Mouse (Mus musculus) megakaryocyte, embryonic 14.5 days (primary cell): ENCODE results near the gene Tln1. TPM values are rescaled to one million over a fixed set of nuclear protein-coding genes. Genes with fewer than 3 reads are reported as not detected.
A peak's percentile ranks its signal among the peaks of the same experiment; 100 is the strongest.
"Not testable (repeated sequence)": the region's sequence is repeated elsewhere in the genome, so short reads cannot be mapped to it uniquely, and the experiment has no call there.

Experiments
- H3K27me3 ChIP-seq: replicated peaks from 2 replicates; pipeline ENCODE3; 2012; ENCODE audit warnings: inconsistent platforms
- H3K36me3 ChIP-seq: replicated peaks from 2 replicates; pipeline ENCODE3; 2012; ENCODE audit warnings: low read length, inconsistent platforms, mixed read lengths
- H3K4me1 ChIP-seq: 2 replicates; pipeline ENCODE4 v1.6.1; 2012; ENCODE audit warnings: inconsistent platforms
- H3K4me3 ChIP-seq: replicated peaks from 2 replicates; pipeline ENCODE3; 2012; ENCODE audit warnings: moderate library complexity, mild to moderate bottlenecking, inconsistent platforms
- H3K9me3 ChIP-seq: 2 replicates; pipeline ENCODE4 v1.6.1; 2012; ENCODE audit warnings: inconsistent platforms
- FLI1 ChIP-seq: IDR thresholded peaks from 2 replicates; pipeline ENCODE4 v1.6.1; 2012; ENCODE audit warnings: low read length, inconsistent platforms, mixed read lengths
- GATA1 ChIP-seq: IDR thresholded peaks from 3 replicates; pipeline ENCODE4 v1.6.1; 2012; ENCODE audit warnings: mixed read lengths, low read length, inconsistent platforms, borderline replicate concordance
- polyA plus RNA-seq: library from polyadenylated mRNA; stranded (reverse); fragments of >175 nt; gene quantifications from 2 replicates; pipeline ENCODE4 v1.2.3, GENCODE M21; 2012; ENCODE audit warnings: low replicate concordance; ENCODE audit not compliant: insufficient read depth

Gene Tln1
- polyA plus RNA-seq, 1 experiment = 823 TPM

DNA sequence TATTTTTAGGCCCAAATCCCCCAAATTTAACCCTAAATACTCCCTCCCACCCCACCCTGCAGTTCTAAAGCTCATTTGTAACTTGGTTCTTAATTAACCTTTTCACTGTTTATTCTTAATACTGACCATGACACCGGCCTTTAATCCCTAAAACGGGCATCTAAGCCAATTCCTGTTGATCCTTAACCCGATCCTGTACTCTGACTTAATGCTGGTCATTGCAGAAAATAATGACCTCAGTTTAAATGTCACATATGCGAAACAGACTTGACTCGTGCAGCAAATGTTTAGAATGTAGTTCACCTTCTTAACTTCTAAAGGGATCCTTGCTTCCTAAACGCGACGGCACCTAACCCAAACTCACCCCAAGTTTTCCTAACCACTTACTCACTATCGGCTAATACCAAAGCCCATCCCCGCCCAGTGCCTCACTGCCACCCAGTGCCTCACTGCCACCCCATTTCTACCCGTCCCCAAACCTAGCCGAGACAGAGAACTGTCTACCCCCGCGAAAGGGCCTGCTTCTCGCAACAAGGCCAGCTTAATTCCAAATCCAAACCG, 975 bp downstream of the Tln1 start:
- TF ChIP-seq GATA1 (no peak), FLI1 (no peak)
- peaks cover 66% of the 10 kb centered on the region for H3K36me3 ChIP-seq
- H3K4me1 ChIP-seq = peaks cover 59% of the 10 kb centered on the region

DNA sequence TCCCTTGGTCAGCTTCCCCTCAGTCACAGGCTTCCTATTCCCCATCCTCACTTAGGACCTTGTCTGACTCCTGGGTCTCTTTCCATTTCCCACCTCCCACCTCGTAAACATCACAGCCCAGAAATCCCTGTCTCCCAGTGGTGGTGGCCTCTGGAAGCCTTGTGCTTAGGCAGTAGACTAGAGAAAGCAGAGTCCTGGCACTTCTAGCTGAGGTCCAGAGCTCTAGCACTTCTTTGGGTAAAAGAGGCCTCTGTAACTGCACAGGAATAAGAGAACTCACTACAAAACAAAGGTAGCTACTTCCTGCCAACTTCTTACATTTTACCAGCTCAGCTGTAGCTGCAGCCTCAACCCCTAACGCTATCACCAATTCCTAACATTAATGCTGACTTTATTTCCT, 1.5 kb downstream of the Tln1 start:
- TF ChIP-seq FLI1 (no peak), GATA1 (no peak)
- Histone ChIP-seq H3K9me3 (no peaks in the 10 kb centered on the region), H3K27me3 (no peaks in the 10 kb centered on the region), H3K36me3 (peaks cover 66% of the 10 kb centered on the region), H3K4me3 (peak overlapping the region; percentile 99), H3K4me1 (peaks cover 64% of the 10 kb centered on the region)

More for the DNA sequence above, 975 bp downstream of the Tln1 start:
- H3K4me3 ChIP-seq = peak overlapping the region; percentile 99
- no peaks in the 10 kb centered on the region for H3K9me3 ChIP-seq
- H3K27me3 ChIP-seq = no peaks in the 10 kb centered on the region

DNA sequence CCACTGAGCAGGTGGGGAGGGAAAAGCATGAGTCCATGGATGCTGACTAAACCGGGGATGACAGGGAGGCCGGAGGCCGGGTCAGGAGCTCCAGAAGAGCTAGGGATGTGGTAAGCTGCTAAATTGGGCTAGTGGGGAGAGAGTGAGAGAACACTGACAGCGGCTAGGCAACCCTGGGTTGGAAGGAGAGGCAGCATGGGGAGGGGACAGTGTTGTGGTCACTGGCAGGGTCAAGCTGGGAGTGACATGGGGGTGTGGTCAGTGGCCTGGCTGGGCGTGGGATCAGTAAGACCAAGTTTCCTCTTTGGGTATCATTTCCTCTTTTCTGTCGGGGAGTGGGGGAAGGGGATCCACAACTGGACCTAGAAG, 2.3 kb downstream of the Tln1 start:
- Histone ChIP-seq H3K4me3 (peak overlapping the region; percentile 99), H3K27me3 (no peaks in the 10 kb centered on the region), H3K9me3 (no peaks in the 10 kb centered on the region), H3K36me3 (peaks cover 66% of the 10 kb centered on the region), H3K4me1 (peaks cover 71% of the 10 kb centered on the region)
- TF ChIP-seq FLI1 (no peak), GATA1 (no peak)

DNA sequence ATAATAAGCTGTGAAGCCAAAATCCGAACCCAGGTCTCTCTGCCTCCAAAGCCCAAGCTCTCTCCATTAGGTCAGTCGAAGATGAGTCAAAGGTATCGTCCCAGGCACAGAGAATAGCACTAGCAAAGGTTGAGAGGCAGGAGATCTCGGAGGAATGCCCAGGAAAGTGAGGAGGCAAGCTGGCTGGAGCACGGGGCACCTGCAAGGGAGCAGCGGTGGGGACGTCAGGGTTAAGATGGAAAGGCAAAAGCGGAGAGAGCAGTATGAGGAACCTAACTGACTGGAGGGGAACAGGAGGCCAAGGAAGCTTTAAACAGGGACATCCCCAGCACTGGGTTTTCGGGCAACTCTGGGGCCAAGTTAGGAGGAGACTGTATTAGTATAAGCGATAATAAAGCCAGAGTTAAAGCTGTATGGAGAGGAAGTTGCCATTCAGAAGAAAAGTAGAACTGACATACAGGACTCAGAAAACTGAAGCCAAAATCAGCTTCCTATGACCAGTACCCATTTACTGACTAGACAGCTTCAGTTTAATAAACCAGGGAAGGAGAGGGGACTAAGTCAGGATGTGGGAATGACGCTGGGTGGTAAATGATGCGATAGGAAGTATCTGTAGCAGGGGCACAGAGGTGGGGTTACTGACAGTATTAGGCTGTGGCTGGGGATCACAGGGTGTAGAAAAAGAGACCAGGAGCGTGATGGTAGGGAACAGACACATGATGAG, 2.8 kb downstream of the Tln1 start:
- no peak for TF ChIP-seq GATA1
- TF ChIP-seq FLI1 = no peak
- peaks cover 66% of the 10 kb centered on the region for H3K36me3 ChIP-seq
- no peaks in the 10 kb centered on the region for H3K9me3 ChIP-seq
- peak overlapping the region; percentile 99 for H3K4me3 ChIP-seq
- H3K27me3 ChIP-seq = no peaks in the 10 kb centered on the region
- H3K4me1 ChIP-seq = peaks cover 77% of the 10 kb centered on the region

DNA sequence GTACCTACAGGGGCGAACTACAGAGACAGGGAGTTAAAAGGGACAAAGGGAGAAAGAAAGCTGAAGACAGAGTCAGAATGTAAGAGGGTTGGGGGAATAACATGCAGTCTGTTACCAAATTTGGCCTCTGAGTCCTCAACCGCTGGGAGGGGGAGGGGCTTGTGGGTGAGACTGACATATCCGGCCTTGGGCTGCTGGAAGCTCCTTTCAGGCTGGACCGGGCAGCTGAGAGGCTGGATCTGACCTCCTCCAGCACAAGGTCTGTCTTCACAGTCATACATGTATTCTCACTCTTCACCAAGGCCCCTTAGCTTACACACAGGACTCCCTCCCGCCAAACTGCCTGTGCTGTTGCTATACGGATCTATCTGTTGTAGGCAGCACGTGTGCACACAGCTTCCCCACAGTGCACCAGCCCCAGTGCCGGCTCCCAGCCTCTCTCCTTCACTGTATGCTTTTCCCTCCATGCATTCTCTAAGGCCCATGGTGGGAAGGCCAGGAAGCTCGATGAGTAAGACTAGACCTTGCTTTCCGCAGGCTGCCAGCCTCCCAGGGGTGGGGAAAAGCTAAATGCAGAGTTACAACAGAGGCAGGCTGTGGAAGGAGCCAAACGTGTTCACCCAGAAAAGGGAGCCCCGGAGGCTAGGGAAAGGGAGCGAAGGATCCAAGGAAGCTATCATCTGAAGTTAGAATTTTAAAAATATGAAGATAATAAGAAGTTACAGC, 3.7 kb downstream of the Tln1 start:
- peak overlapping the region; percentile 99 for H3K4me3 ChIP-seq
- peaks cover 66% of the 10 kb centered on the region for H3K36me3 ChIP-seq
- TF ChIP-seq GATA1 (no peak), FLI1 (no peak)
- H3K27me3 ChIP-seq = no peaks in the 10 kb centered on the region
- H3K9me3 ChIP-seq = no peaks in the 10 kb centered on the region
- H3K4me1 ChIP-seq = peaks cover 80% of the 10 kb centered on the region

DNA sequence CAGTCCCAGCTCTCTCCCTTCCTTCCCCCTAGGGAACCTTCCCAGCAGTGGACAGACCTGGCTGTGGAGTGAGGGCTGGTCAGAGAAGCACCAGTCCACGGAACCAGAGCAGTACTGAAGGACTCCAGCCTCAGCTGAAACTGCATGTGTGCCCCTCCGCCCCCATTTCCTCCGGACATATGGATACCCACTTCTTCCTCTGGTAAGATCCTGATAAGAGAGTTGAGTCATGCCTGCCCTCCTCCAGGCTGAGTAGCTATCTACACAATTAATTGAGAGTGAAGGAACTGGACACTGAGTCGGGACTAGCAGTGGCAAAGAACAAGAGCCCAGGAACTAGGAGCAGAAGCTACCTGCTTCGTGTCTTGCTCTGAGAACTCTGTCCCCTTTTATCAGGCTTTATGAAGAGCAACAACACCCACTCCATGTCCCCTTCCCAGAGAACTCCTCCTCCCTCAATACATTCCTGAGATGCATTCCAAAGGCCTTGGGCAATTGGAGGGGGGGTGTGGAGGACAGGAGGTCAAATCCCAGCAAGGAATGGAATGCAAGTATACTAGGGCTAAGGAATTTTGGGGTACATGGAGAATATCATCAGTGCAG, 4.4 kb downstream of the Tln1 start:
- H3K4me3 ChIP-seq = peak overlapping the region; percentile 99
- no peaks in the 10 kb centered on the region for H3K9me3 ChIP-seq
- peaks cover 80% of the 10 kb centered on the region for H3K4me1 ChIP-seq
- H3K36me3 ChIP-seq = peaks cover 67% of the 10 kb centered on the region
- no peaks in the 10 kb centered on the region for H3K27me3 ChIP-seq
- TF ChIP-seq FLI1 = peak; percentile 62; the same call in 1 of the 2 replicates
- peak; percentile 51; the same call in 1 of the 3 replicates for TF ChIP-seq GATA1

DNA sequence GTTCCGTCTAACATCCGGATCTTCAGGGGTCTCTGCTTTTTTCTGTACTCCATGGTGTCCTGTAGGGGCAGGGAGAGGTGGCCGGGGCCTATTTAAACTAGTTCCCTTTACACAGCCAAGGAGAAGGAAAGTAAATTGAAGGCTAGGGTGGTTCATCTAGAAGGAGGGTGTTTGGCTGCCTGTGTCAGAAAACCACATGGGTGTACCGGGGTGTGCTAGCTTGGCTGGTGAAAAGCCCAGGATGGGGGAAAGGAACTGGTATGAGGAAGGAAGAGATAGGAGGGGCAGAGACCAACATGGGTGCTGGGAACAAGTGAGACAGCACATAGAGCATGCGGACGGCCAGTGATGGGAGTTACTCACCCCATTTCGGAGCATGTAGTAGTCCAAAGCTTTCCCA, 6.6 kb downstream of the Tln1 start:
- Histone ChIP-seq H3K36me3 (peaks cover 88% of the 10 kb centered on the region), H3K4me3 (peak overlapping the region; percentile 99), H3K9me3 (peaks cover 9% of the 10 kb centered on the region; the same call in 1 of the 2 replicates), H3K4me1 (peaks cover 92% of the 10 kb centered on the region), H3K27me3 (no peaks in the 10 kb centered on the region)
- TF ChIP-seq FLI1 (no peak), GATA1 (no peak)

DNA sequence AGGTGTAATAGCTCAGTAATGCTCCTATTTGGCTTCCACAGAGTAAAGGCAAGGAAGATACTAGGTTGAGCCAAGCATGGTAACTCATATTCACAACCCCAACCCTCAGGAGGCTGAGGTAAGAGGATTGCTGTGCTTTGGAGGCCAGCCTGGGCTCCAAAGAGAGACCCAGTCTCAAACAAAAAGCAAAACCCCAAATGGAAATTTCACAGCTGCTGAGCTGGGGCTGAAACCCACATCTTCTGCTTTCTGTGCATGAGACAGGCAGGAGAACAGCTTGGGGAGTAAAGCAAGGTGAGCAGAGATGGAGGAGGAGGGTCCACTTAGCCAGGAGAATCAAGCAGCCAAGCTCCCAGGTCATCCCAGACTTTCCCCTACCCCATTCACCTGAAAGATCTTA, 8.6 kb downstream of the Tln1 start:
- Histone ChIP-seq H3K4me1 (peaks cover 95% of the 10 kb centered on the region), H3K36me3 (peaks cover 98% of the 10 kb centered on the region)
- TF ChIP-seq GATA1 (no peak), FLI1 (no peak)

DNA sequence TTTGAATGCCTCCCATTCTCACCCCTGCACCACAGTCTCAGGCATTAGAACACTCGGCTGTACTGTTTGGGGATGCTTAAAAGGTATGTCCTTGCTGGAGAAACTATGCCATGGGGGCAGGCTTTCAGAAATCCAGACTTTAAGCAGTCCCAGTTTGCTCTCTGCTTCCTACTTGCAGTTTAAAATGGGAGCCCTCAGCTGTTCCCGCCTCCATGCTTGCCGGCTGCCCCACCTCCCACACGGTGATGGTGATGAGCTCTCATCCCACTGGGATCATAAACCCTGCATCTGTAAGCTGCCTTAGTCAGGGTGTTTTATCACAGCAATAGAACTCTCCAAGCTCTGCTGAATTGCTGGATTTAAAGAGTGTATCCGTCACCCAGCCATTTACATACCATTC, 10.1 kb downstream of the Tln1 start:
- H3K27me3 ChIP-seq = no peaks in the 10 kb centered on the region
- H3K4me1 ChIP-seq = peaks cover 95% of the 10 kb centered on the region
- peaks cover 9% of the 10 kb centered on the region; the same call in 1 of the 2 replicates for H3K9me3 ChIP-seq
- no peak for TF ChIP-seq GATA1
- TF ChIP-seq FLI1 = no peak
- H3K36me3 ChIP-seq = peaks cover 100% of the 10 kb centered on the region
- H3K4me3 ChIP-seq = no peak overlapping the region

More for the DNA sequence above, 8.6 kb downstream of the Tln1 start:
- H3K9me3 ChIP-seq = peaks cover 9% of the 10 kb centered on the region; the same call in 1 of the 2 replicates
- no peaks in the 10 kb centered on the region for H3K27me3 ChIP-seq
- H3K4me3 ChIP-seq = peak overlapping the region; percentile 79

DNA sequence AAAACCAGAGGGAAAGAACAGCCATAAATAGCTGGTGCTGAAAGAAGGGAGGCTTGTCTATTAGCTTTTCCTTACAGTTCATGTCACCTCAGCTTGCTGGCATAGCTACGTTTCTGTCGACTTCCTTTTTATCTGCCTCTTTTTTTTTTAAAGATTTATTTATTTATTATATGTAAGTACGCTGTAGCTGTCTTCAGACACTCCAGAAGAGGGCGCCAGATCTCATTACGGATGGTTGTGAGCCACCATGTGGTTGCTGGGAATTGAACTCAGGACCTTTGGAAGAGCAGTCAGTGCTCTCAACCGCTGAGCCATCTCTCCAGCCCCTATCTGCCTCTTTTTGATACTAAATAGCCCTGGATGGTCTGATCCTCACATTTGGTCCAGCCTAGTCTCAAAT, 10.6 kb downstream of the Tln1 start:
- not testable (repeated sequence) for H3K4me3 ChIP-seq, H3K27me3 ChIP-seq, H3K9me3 ChIP-seq
- peaks cover 95% of the 10 kb centered on the region for H3K4me1 ChIP-seq
- peaks cover 100% of the 10 kb centered on the region for H3K36me3 ChIP-seq
